Mouse (Mus musculus) ES-E14 (cell line): ENCODE measurements around the gene Bend4. TPM values are rescaled to one million over a fixed set of nuclear protein-coding genes. Genes with fewer than 3 reads are reported as not detected.

Source experiments
- DNase-seq: peaks from one replicate; pipeline ENCODE4 v3.0.0-alpha.2; 2013; ENCODE audit warnings: low read depth, low spot score
- H3K27ac ChIP-seq: 2 replicates; pipeline ENCODE4 v1.5.1; 2012; ENCODE audit warnings: low read depth, mild to moderate bottlenecking, low read length, moderate library complexity, mixed read lengths; ENCODE audit not compliant: poor library complexity, insufficient read depth, severe bottlenecking
- H3K36me3 ChIP-seq: 2 replicates; pipeline ENCODE4 v1.6.1; 2012; ENCODE audit warnings: mild to moderate bottlenecking, low read length, moderate library complexity, mixed read lengths; ENCODE audit not compliant: control insufficient read depth, poor library complexity, insufficient read depth, severe bottlenecking
- H3K4me1 ChIP-seq, 2 experiments: fragments of 150-350 bp in 1 of 2; sonication (generic) in 1 of 2; 2 replicates each; pipeline ENCODE4 v1.6.1; 2012; ENCODE audit warnings: low read length in 2 of 2, mild to moderate bottlenecking in 1 of 2, mixed read lengths in 1 of 2; ENCODE audit not compliant: control insufficient read depth in 2 of 2, insufficient read depth in 2 of 2, poor library complexity in 1 of 2
- H3K4me3 ChIP-seq, 2 experiments: fragments of 150-350 bp in 1 of 2; sonication (generic) in 1 of 2; 2 replicates each; pipeline ENCODE4 v1.5.1; 2012; ENCODE audit warnings: low read length in 2 of 2, low read depth in 1 of 2, mild to moderate bottlenecking in 1 of 2, mixed read lengths in 1 of 2; ENCODE audit not compliant: insufficient read depth in 1 of 2, poor library complexity in 1 of 2, severe bottlenecking in 1 of 2
- H3K9ac ChIP-seq: 2 replicates; pipeline ENCODE4 v1.6.1; 2012; ENCODE audit warnings: low read depth, mild to moderate bottlenecking, low read length, mixed read lengths; ENCODE audit not compliant: poor library complexity, insufficient read depth, severe bottlenecking
- H3K9me3 ChIP-seq: fragments of 150-350 bp; sonication (generic); 2 replicates; pipeline ENCODE4 v1.6.1; 2012; ENCODE audit warnings: low read depth, mild to moderate bottlenecking, low read length; ENCODE audit not compliant: control insufficient read depth, insufficient read depth
- CHD2 ChIP-seq: IDR thresholded peaks from 2 replicates; pipeline ENCODE4 v1.6.1; 2014; ENCODE audit warnings: mild to moderate bottlenecking, low read depth, low read length, inconsistent platforms
- HCFC1 ChIP-seq: IDR thresholded peaks from 2 replicates; pipeline ENCODE4 v1.6.1; 2012; ENCODE audit warnings: low read length, inconsistent platforms, borderline replicate concordance; ENCODE audit not compliant: insufficient read depth
- MAFK ChIP-seq: IDR thresholded peaks from 2 replicates; pipeline ENCODE4 v1.6.1; 2014; ENCODE audit warnings: mild to moderate bottlenecking, low read depth, low read length, inconsistent platforms; ENCODE audit not compliant: insufficient read depth
- ZC3H11A ChIP-seq: IDR thresholded peaks from 2 replicates; pipeline ENCODE4 v1.6.1; 2012; ENCODE audit warnings: low read depth, mild to moderate bottlenecking, inconsistent platforms, low read length, borderline replicate concordance
- ZNF384 ChIP-seq: IDR thresholded peaks from 2 replicates; pipeline ENCODE4 v1.6.1; 2012; ENCODE audit warnings: low read depth, low read length, inconsistent platforms
- in situ Hi-C, 2 experiments: fragments of 600-800 bp; cut with MboI; formaldehyde crosslinking; loops; one replicate each; pipeline ENCODE4 v1.15.1; 2025; ENCODE audit warnings: low sequenced_read_pairs in 2 of 2, inconsistent platforms in 1 of 2; ENCODE audit not compliant: unreplicated experiment in 2 of 2
- total RNA-seq: library from RNA; depleted of rRNA; stranded (reverse); fragments of 300-350 nt; gene quantifications from 2 replicates; pipeline ENCODE4 v1.2.3, GENCODE M21; 2012

The Bend4 gene
- total RNA-seq, 1 experiment: 28.6 TPM

GRCm38 (mm10) chr5:67426011-67426410 is 2.1 kb downstream of the Bend4 start:
- Histone ChIP-seq H3K36me3 (no peaks in the 10 kb centered on the region; the same call in 1 of the 2 replicates), H3K4me3 (peak overlapping the region; percentile 77 to 97), H3K27ac (no peak overlapping the region), H3K9ac (peak overlapping the region; percentile 92), H3K9me3 (no peaks in the 10 kb centered on the region), H3K4me1 (peaks cover 0 to 5% of the 10 kb centered on the region in 2 experiments; a peak in 2 of 4 replicates)
- no peak for TF ChIP-seq ZNF384
- TF ChIP-seq CHD2: no peak
- no peak for TF ChIP-seq MAFK
- in situ Hi-C loops: no loop called here
- no peak for DNase-seq

DNA sequence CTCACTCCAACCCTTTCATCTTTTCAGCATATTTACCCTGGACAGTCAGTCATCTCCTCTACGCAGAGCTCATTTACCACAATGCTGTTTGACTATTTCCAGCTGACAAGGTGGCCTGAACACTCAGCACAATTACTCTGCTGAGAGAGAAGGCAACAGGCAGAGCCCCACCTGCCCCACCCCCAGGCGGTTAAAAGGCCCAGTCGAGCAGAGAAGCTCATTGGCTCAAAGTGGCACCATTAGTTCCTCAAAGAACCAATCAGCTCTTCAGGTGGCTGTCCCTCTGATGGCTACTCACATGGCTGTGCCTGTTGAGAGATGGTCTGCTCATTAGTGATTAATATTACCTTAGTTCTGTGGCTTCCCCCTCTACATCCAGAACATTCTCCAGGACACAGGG is 3.5 kb downstream of the Bend4 start:
- no peak for DNase-seq
- in situ Hi-C loops: no loop called here
- TF ChIP-seq ZNF384: no peak
- no peak for TF ChIP-seq MAFK
- no peak for TF ChIP-seq ZC3H11A
- TF ChIP-seq CHD2: no peak
- TF ChIP-seq HCFC1: no peak
- Histone ChIP-seq H3K4me3 (no peak overlapping the region), H3K27ac (no peak overlapping the region), H3K4me1 (peaks cover 0 to 5% of the 10 kb centered on the region in 2 experiments; a peak in 2 of 4 replicates), H3K9me3 (no peaks in the 10 kb centered on the region), H3K9ac (no peak overlapping the region), H3K36me3 (peaks cover 4% of the 10 kb centered on the region; the same call in 1 of the 2 replicates)

DNA sequence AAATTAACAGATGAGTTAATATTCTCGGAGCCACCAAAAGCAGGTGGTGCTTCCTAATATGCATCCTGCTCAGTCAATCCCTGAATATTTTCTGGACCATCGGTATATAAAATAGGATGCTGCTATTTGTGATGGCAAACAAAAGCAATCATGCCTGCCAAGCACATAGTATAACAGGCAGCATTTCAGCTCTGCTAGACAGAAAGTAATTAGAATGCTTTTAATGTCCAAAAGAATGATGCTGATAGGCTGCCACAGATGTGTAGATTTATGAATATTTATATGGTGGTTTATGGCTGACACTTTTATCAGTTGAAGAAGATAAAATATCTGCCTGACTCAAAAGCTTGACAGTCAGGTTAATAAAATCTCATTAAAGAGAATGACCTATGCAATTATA is 4.1 kb downstream of the Bend4 start:
- Histone ChIP-seq H3K27ac (no peak overlapping the region), H3K4me3 (no peak overlapping the region), H3K4me1 (peaks cover 0 to 5% of the 10 kb centered on the region in 2 experiments; a peak in 2 of 4 replicates), H3K9ac (no peak overlapping the region), H3K9me3 (no peaks in the 10 kb centered on the region), H3K36me3 (peaks cover 4% of the 10 kb centered on the region; the same call in 1 of the 2 replicates)
- in situ Hi-C loops: no loop called here
- DNase-seq: no peak
- TF ChIP-seq MAFK (no peak), ZC3H11A (no peak), HCFC1 (no peak), ZNF384 (no peak), CHD2 (no peak)

DNA sequence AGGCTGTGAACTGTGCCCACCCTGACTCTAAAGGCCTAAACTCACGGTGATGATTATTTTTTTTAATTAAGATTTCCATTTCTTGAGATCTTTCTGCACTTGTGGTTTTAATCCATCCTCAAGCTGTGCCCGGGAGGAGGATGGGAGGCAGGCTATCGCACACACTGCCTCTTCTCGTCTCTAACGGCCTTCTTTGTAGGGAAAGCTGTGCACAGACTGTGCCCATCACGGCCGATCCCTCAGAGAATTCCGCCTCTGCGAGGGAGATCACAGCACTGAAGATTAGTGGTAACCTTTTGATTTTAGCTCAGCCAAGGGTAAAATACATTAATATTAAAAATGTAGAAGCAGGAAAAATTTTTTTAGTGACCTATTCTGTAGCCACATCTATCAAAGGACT is 4.8 kb downstream of the Bend4 start:
- DNase-seq: no peak
- no peak overlapping the region for H3K9ac ChIP-seq
- H3K4me3 ChIP-seq: no peak overlapping the region
- in situ Hi-C loops: no loop called here
- H3K36me3 ChIP-seq: peaks cover 5% of the 10 kb centered on the region; the same call in 1 of the 2 replicates
- no peak overlapping the region for H3K27ac ChIP-seq
- peaks cover 1 to 5% of the 10 kb centered on the region in 2 experiments; a peak in 3 of 4 replicates for H3K4me1 ChIP-seq
- H3K9me3 ChIP-seq: no peaks in the 10 kb centered on the region
- no peak for TF ChIP-seq CHD2
- TF ChIP-seq ZC3H11A: no peak
- TF ChIP-seq MAFK: no peak
- no peak for TF ChIP-seq ZNF384
- TF ChIP-seq HCFC1: no peak

GRCm38 (mm10) chr5:67419407-67419806 is 8.7 kb downstream of the Bend4 start:
- H3K4me3 ChIP-seq: no peak overlapping the region
- H3K36me3 ChIP-seq: peaks cover 21% of the 10 kb centered on the region
- no peak for DNase-seq
- no peak overlapping the region for H3K9ac ChIP-seq
- in situ Hi-C loops: no loop called here
- no peak overlapping the region for H3K27ac ChIP-seq
- H3K9me3 ChIP-seq: no peaks in the 10 kb centered on the region
- peaks cover under 1 to 1% of the 10 kb centered on the region in 2 experiments; a peak in 3 of 4 replicates for H3K4me1 ChIP-seq
- no peak for TF ChIP-seq HCFC1
- no peak for TF ChIP-seq MAFK
- TF ChIP-seq ZC3H11A: no peak
- TF ChIP-seq ZNF384: no peak
- TF ChIP-seq CHD2: no peak
